Mouse (Mus musculus) heart, adult 2 months (tissue): ENCODE data around the gene Kcnk10.

ENCODE experiments used
- CTCF ChIP-seq: fragments of 200-600 bp; IDR thresholded peaks from 2 replicates; pipeline ENCODE4 v1.8.1; 2022; ENCODE audit warnings: antibody characterized with exemption, mild to moderate bottlenecking, moderate library complexity
- POLR2A ChIP-seq: fragments of 200-500 bp; IDR thresholded peaks from 2 replicates; pipeline ENCODE4 v1.6.1; 2011; ENCODE audit warnings: mild to moderate bottlenecking, low read depth, low read length, control low read depth; ENCODE audit not compliant: insufficient read depth

DNA sequence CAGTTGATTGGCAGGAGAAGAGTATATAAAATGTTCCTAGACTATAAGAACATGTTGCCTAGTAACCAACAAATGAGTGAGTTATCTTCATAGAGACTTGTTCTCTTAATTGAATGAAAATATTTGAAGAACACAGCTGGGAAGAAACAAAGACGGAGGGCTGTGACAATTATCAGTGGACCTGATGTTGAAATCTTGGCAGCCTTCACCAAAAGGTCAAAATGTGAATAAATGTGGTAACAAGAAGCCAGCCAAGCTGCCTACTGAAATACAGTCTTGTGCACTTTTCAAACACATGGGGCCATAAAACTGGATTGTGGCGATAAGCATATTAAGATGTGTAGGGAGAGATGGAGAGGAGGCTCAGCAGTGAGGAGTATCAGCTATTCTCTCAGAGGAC, 41.4 kb upstream of the Kcnk10 start:
- TF ChIP-seq CTCF = no peak
- no peak for TF ChIP-seq POLR2A
